ENCODE assay signal across 10 mouse cellular contexts in genomic region chr7:143073086-143073485, GRCm38 (mm10). TPM values are rescaled to one million over a fixed set of nuclear protein-coding genes. Genes with fewer than 3 reads are reported as not detected.
DNase-seq lines count a peak whose midpoint lies in the region; ATAC-seq lines count a peak whose summit lies in the region.
"Had no signal": no experiment of that assay in that cellular context is flagged by ENCODE, and none has a peak within 500 bp of the region (broad histone marks: within the 10 kb centered on the region; RNA-seq: fewer than 3 reads in every experiment).

No protein-coding gene starts in this region.

- H3K27ac ChIP-seq in midbrain, embryonic 10.5 days (replicated peaks) = no peak overlapping the region
- H3K27ac ChIP-seq in midbrain, embryonic 16.5 days (ENCODE audit: low read length) = no peak overlapping the region
- H3K27ac ChIP-seq: neural tube, embryonic 12.5 days had no signal

- intact Hi-C loops in gastrocnemius, postnatal 36 days (cut with DNase I) = no loop called here
- intact Hi-C loops in left cerebral cortex, postnatal 25 days (cut with DNase I) = loop anchor here (10.0 kb wide), 1 partner anchor 682 kb away; the partner anchor contains the start of gene Osbpl5

- no peak overlapping the region for H3K4me3 ChIP-seq in midbrain, embryonic 10.5 days
- no peak overlapping the region for H3K4me3 ChIP-seq in midbrain, embryonic 16.5 days (ENCODE audit: low read depth, low read length)
- H3K4me3 ChIP-seq: neural tube, embryonic 12.5 days had no signal

- H3K36me3 ChIP-seq in midbrain, embryonic 10.5 days = peaks cover 15% of the 10 kb centered on the region
- H3K36me3 ChIP-seq in midbrain, embryonic 16.5 days (ENCODE audit: control insufficient read depth, insufficient read depth, low read length) = no peaks in the 10 kb centered on the region
- H3K36me3 ChIP-seq: neural tube, embryonic 12.5 days had no signal

- H3K4me2 ChIP-seq in midbrain, embryonic 16.5 days (ENCODE audit: low read length) = no peak overlapping the region
- H3K4me2 ChIP-seq: neural tube, embryonic 12.5 days had no signal

- DNase-seq in gastrocnemius, postnatal 10 days = peak; percentile 53
- DNase-seq in gastrocnemius, postnatal 36 days = no peak
- DNase-seq in midbrain, embryonic 10.5 days (ENCODE audit: low spot score) = peak; percentile 48
- peak; percentile 54 for DNase-seq in brain, adult 2 months (ENCODE audit: low read depth, low spot score)
- DNase-seq in lung, postnatal 10 days = peak; percentile 65
- no peak for DNase-seq in MN1 (ENCODE audit: low spot score)
- no peak for DNase-seq in left cerebral cortex, postnatal 25 days (ENCODE audit: low spot score in 2 of 2)

- peaks cover 26% of the 10 kb centered on the region for H3K4me1 ChIP-seq in midbrain, embryonic 10.5 days
- H3K4me1 ChIP-seq in midbrain, embryonic 16.5 days (ENCODE audit: control insufficient read depth, insufficient read depth, low read length) = peaks cover 16% of the 10 kb centered on the region

- H3K27me3 ChIP-seq in midbrain, embryonic 10.5 days (ENCODE audit: low read depth, poor library complexity, severe bottlenecking) = no peaks in the 10 kb centered on the region
- H3K27me3 ChIP-seq in midbrain, embryonic 16.5 days (ENCODE audit: control insufficient read depth, insufficient read depth, low read depth, low read length) = no peaks in the 10 kb centered on the region
- H3K27me3 ChIP-seq: neural tube, embryonic 12.5 days had no signal

- no peaks in the 10 kb centered on the region for H3K9me3 ChIP-seq in midbrain, embryonic 10.5 days (replicated peaks)
- no peaks in the 10 kb centered on the region for H3K9me3 ChIP-seq in midbrain, embryonic 16.5 days (replicated peaks; ENCODE audit: control insufficient read depth, low read length, poor library complexity, severe bottlenecking)
- H3K9me3 ChIP-seq: neural tube, embryonic 12.5 days had no signal

- no peak overlapping the region for H3K9ac ChIP-seq in midbrain, embryonic 16.5 days (ENCODE audit: low read depth, low read length)
- H3K9ac ChIP-seq: neural tube, embryonic 12.5 days had no signal

- no peak for ATAC-seq in midbrain, embryonic 16.5 days

- whole genome bisulfite sequencing in midbrain, embryonic 10.5 days = 90% methylated on average over 1 of the region's 1 CpGs
- 73% methylated on average over 1 of the region's 1 CpGs for WGBS in midbrain, embryonic 16.5 days

RNA-seq across cellular contexts. Expression of gene Tssc4, which starts 4.0 kb away (rescaled TPM):
- 10 to 100 TPM; 14.3 to 16.9 TPM for total RNA-seq in gastrocnemius, postnatal 10 days (2021)
- total RNA-seq in gastrocnemius, postnatal 36 days (2021) = 1 to 10 TPM; 7.8 to 8.4 TPM
- polyA plus RNA-seq in midbrain, embryonic 10.5 days (2016; fragmentation: Nextera tagmentation; extraction: Ambion mirVana) = 136 and 142 TPM in 2 replicates
- polyA plus RNA-seq in midbrain, embryonic 16.5 days (2015; fragmentation: Nextera tagmentation; extraction: Ambion mirVana) = 90.6 and 90.7 TPM in 2 replicates
- 10 to 100 TPM; 40.1 to 45.4 TPM for total RNA-seq in left cerebral cortex, postnatal 25 days (2021)

RNA-seq across cellular contexts. Expression of gene Cd81, which starts 20.5 kb away (rescaled TPM):
- total RNA-seq in gastrocnemius, postnatal 10 days (2021) = 100 to 1,000 TPM; 236 to 268 TPM
- total RNA-seq in gastrocnemius, postnatal 36 days (2021) = 100 to 1,000 TPM; 106 to 118 TPM
- polyA plus RNA-seq in midbrain, embryonic 10.5 days (2016; fragmentation: Nextera tagmentation; extraction: Ambion mirVana) = 267 and 279 TPM in 2 replicates
- 364 and 411 TPM in 2 replicates for polyA plus RNA-seq in midbrain, embryonic 16.5 days (2015; fragmentation: Nextera tagmentation; extraction: Ambion mirVana)
- 100 to 1,000 TPM; 407 to 414 TPM for total RNA-seq in left cerebral cortex, postnatal 25 days (2021)

RNA-seq across cellular contexts. Expression of gene Trpm5, which starts 21.4 kb away (rescaled TPM):
- total RNA-seq in gastrocnemius, postnatal 10 days (2021) = 1 to 10 TPM; 1.2 to 2.8 TPM
- total RNA-seq in gastrocnemius, postnatal 36 days (2021) = not detected
- 0.62 and 0.93 TPM in 2 replicates for polyA plus RNA-seq in midbrain, embryonic 10.5 days (2016; fragmentation: Nextera tagmentation; extraction: Ambion mirVana)
- polyA plus RNA-seq in midbrain, embryonic 16.5 days (2015; fragmentation: Nextera tagmentation; extraction: Ambion mirVana) = 1.5 and 1.8 TPM in 2 replicates
- total RNA-seq in left cerebral cortex, postnatal 25 days (2021) = not detected
- total RNA-seq: heart, postnatal 36 days had no signal

RNA-seq across cellular contexts. Expression of gene Kcnq1, which starts 33.1 kb away (rescaled TPM):
- total RNA-seq in gastrocnemius, postnatal 10 days (2021) = 1 to 10 TPM; 1.6 to 1.9 TPM
- under 1 TPM; 0.31 to 0.69 TPM for total RNA-seq in gastrocnemius, postnatal 36 days (2021)
- 0.69 and 1.1 TPM in 2 replicates for polyA plus RNA-seq in midbrain, embryonic 10.5 days (2016; fragmentation: Nextera tagmentation; extraction: Ambion mirVana)
- polyA plus RNA-seq in midbrain, embryonic 16.5 days (2015; fragmentation: Nextera tagmentation; extraction: Ambion mirVana) = 1.1 and 2.2 TPM in 2 replicates
- 1 to 10 TPM in 1 of 2 experiments, under 1 TPM in 1; 0.53 to 1.4 TPM for total RNA-seq in left cerebral cortex, postnatal 25 days (2021)

Comparison
In these comparisons a context has a peak if more than half of its experiments do, and no peak if none do; other contexts are left out.
1. DNase-seq: peak in gastrocnemius, postnatal 10 days (single experiment), midbrain, embryonic 10.5 days (single experiment), brain, adult 2 months (single experiment) and lung, postnatal 10 days (single experiment); none in gastrocnemius, postnatal 36 days (0 of 2), MN1 (single experiment) and left cerebral cortex, postnatal 25 days (0 of 2).